Mouse (Mus musculus) lung, embryonic 15.5 days (tissue): ENCODE data around the gene Trim44. TPM values are rescaled to one million over a fixed set of nuclear protein-coding genes. Genes with fewer than 3 reads are reported as not detected.

ENCODE experiments used
- ATAC-seq: fragments of 200-750 bp; cut with Nextera tagmentation; 2 replicates; pipeline ENCODE4 v1.8.0; 2017; ENCODE audit warnings: moderate number of reproducible peaks, borderline replicate concordance; ENCODE audit not compliant: low FRiP score, low TSS enrichment; ENCODE audit errors: extremely low read depth
- H3K27ac ChIP-seq: fragments of 300-500 bp; sonication (generic); 2 replicates; pipeline ENCODE4 v1.5.1; 2015; ENCODE audit warnings: moderate library complexity, mild to moderate bottlenecking, inconsistent platforms
- H3K27me3 ChIP-seq: fragments of 300-500 bp; sonication (generic); 2 replicates; pipeline ENCODE4 v1.6.1; 2015; ENCODE audit warnings: inconsistent platforms
- H3K36me3 ChIP-seq: fragments of 300-500 bp; sonication (generic); 2 replicates; pipeline ENCODE4 v1.6.1; 2015; ENCODE audit warnings: inconsistent platforms
- H3K4me1 ChIP-seq: fragments of 300-500 bp; sonication (generic); 2 replicates; pipeline ENCODE4 v1.6.1; 2015; ENCODE audit warnings: inconsistent platforms
- H3K4me2 ChIP-seq: fragments of 300-500 bp; sonication (generic); 2 replicates; pipeline ENCODE4 v1.6.1; 2015; ENCODE audit warnings: inconsistent platforms, mild to moderate bottlenecking, moderate library complexity
- H3K4me3 ChIP-seq: fragments of 300-500 bp; sonication (generic); 2 replicates; pipeline ENCODE4 v1.5.1; 2015; ENCODE audit warnings: mild to moderate bottlenecking, inconsistent platforms
- H3K9ac ChIP-seq: fragments of 300-500 bp; sonication (generic); 2 replicates; pipeline ENCODE4 v1.6.1; 2015; ENCODE audit warnings: inconsistent platforms
- H3K9me3 ChIP-seq: fragments of 300-500 bp; sonication (generic); 2 replicates; pipeline ENCODE4 v1.6.1; 2016; ENCODE audit warnings: inconsistent platforms
- WGBS: fragments of 180-500 bp; shearing (Covaris S2); methylation state at CpG from one replicate; pipeline ENCODE4 v1.1.7; 2015; 5-methylcytosine and 5-hydroxymethylcytosine counted together
- polyA plus RNA-seq: library from polyadenylated mRNA; unstranded; fragments of >200 nt; fragmentation: Nextera tagmentation; extraction: Ambion mirVana; gene quantifications from 2 replicates; pipeline ENCODE4 v1.2.1, GENCODE M21; 2015

Gene Trim44
- polyA plus RNA-seq, 1 experiment from 2014 or later, result 27.8 TPM

- no peaks in the 10 kb centered on the region for H3K9me3 ChIP-seq
- no peak overlapping the region for H3K4me3 ChIP-seq
- no peaks in the 10 kb centered on the region for H3K27me3 ChIP-seq
- WGBS, result 93% methylated on average over 7 of the region's 7 CpGs
- ATAC-seq, result no peak
- H3K9ac ChIP-seq, result no peak overlapping the region
- peaks cover 15% of the 10 kb centered on the region for H3K36me3 ChIP-seq
- no peak overlapping the region for H3K27ac ChIP-seq
- H3K4me2 ChIP-seq, result no peak overlapping the region
- no peaks in the 10 kb centered on the region for H3K4me1 ChIP-seq
These were observed 50.5 kb downstream of the Trim44 start for GRCm38 (mm10) chr2:102356879-102357695.

- WGBS, result 61% methylated on average over 1 of the region's 1 CpGs
- Histone ChIP-seq H3K4me3 (no peak overlapping the region), H3K27ac (no peak overlapping the region), H3K4me1 (no peaks in the 10 kb centered on the region), H3K9me3 (no peaks in the 10 kb centered on the region), H3K36me3 (peaks cover 15% of the 10 kb centered on the region), H3K4me2 (no peak overlapping the region), H3K9ac (no peak overlapping the region), H3K27me3 (no peaks in the 10 kb centered on the region)
- no peak for ATAC-seq
These were observed 53.6 kb downstream of the Trim44 start for GRCm38 (mm10) chr2:102354076-102354475.

GRCm38 (mm10) chr2:102341429-102341828, 66.2 kb downstream of the Trim44 start:
- Histone ChIP-seq H3K9ac (no peak overlapping the region), H3K4me2 (no peak overlapping the region), H3K4me3 (no peak overlapping the region), H3K4me1 (no peaks in the 10 kb centered on the region), H3K36me3 (no peaks in the 10 kb centered on the region), H3K27me3 (no peaks in the 10 kb centered on the region), H3K9me3 (no peaks in the 10 kb centered on the region), H3K27ac (no peak overlapping the region)
- 92% methylated on average over 2 of the region's 2 CpGs for WGBS
- ATAC-seq, result no peak

- no peak overlapping the region for H3K27ac ChIP-seq
- no peaks in the 10 kb centered on the region for H3K36me3 ChIP-seq
- no peaks in the 10 kb centered on the region for H3K9me3 ChIP-seq
- no peaks in the 10 kb centered on the region for H3K4me1 ChIP-seq
- no peaks in the 10 kb centered on the region for H3K27me3 ChIP-seq
- no peak overlapping the region for H3K4me2 ChIP-seq
- no peak overlapping the region for H3K9ac ChIP-seq
- ATAC-seq, result no peak
- no peak overlapping the region for H3K4me3 ChIP-seq
- 92% methylated on average over 1 of the region's 1 CpGs for WGBS
These were observed 70.8 kb downstream of the Trim44 start for GRCm38 (mm10) chr2:102336816-102337215.

- Histone ChIP-seq H3K4me3 (no peak overlapping the region), H3K27ac (no peak overlapping the region), H3K36me3 (no peaks in the 10 kb centered on the region), H3K9ac (no peak overlapping the region), H3K27me3 (no peaks in the 10 kb centered on the region), H3K4me2 (no peak overlapping the region), H3K4me1 (no peaks in the 10 kb centered on the region), H3K9me3 (no peaks in the 10 kb centered on the region)
- WGBS, result 78% methylated on average over 2 of the region's 2 CpGs
- ATAC-seq, result no peak
These were observed 75.7 kb downstream of the Trim44 start for GRCm38 (mm10) chr2:102331932-102332331.

- Histone ChIP-seq H3K9me3 (no peaks in the 10 kb centered on the region), H3K9ac (no peak overlapping the region), H3K27me3 (no peaks in the 10 kb centered on the region), H3K4me2 (no peak overlapping the region), H3K4me1 (no peaks in the 10 kb centered on the region), H3K4me3 (no peak overlapping the region), H3K36me3 (no peaks in the 10 kb centered on the region), H3K27ac (no peak overlapping the region)
- WGBS, result 75% methylated on average over 3 of the region's 3 CpGs
- no peak for ATAC-seq
These were observed 76.5 kb downstream of the Trim44 start for GRCm38 (mm10) chr2:102331092-102331491.

GRCm38 (mm10) chr2:102325921-102326320, 81.7 kb downstream of the Trim44 start:
- Histone ChIP-seq H3K27me3 (no peaks in the 10 kb centered on the region), H3K4me2 (no peak overlapping the region), H3K4me3 (no peak overlapping the region), H3K27ac (no peak overlapping the region), H3K36me3 (no peaks in the 10 kb centered on the region), H3K4me1 (no peaks in the 10 kb centered on the region), H3K9me3 (no peaks in the 10 kb centered on the region), H3K9ac (no peak overlapping the region)
- 81% methylated on average over 2 of the region's 2 CpGs for WGBS
- no peak for ATAC-seq

GRCm38 (mm10) chr2:102324336-102324735, 83.3 kb downstream of the Trim44 start:
- Histone ChIP-seq H3K36me3 (no peaks in the 10 kb centered on the region), H3K9me3 (no peaks in the 10 kb centered on the region), H3K4me1 (no peaks in the 10 kb centered on the region), H3K9ac (no peak overlapping the region), H3K4me2 (no peak overlapping the region), H3K4me3 (no peak overlapping the region), H3K27me3 (no peaks in the 10 kb centered on the region), H3K27ac (no peak overlapping the region)
- ATAC-seq, result no peak

- Histone ChIP-seq H3K27ac (no peak overlapping the region), H3K36me3 (no peaks in the 10 kb centered on the region)
These were observed 91.1 kb downstream of the Trim44 start for GRCm38 (mm10) chr2:102316540-102316939.

GRCm38 (mm10) chr2:102315153-102315552, 92.5 kb downstream of the Trim44 start:
- no peak for ATAC-seq
- H3K9me3 ChIP-seq, result no peaks in the 10 kb centered on the region
- no peak overlapping the region for H3K4me2 ChIP-seq
- WGBS, result 85% methylated on average over 4 of the region's 4 CpGs
- H3K9ac ChIP-seq, result no peak overlapping the region
- H3K36me3 ChIP-seq, result no peaks in the 10 kb centered on the region
- no peaks in the 10 kb centered on the region for H3K27me3 ChIP-seq
- H3K4me1 ChIP-seq, result 0 out of 2 replicates have a peak, but pooled peaks cover 5% of the 10 kb centered on the region
- no peak overlapping the region for H3K4me3 ChIP-seq
- no peak overlapping the region for H3K27ac ChIP-seq

More at GRCm38 (mm10) chr2:102316540-102316939, 91.1 kb downstream of the Trim44 start:
- H3K4me3 ChIP-seq, result no peak overlapping the region
- WGBS, result 66% methylated on average over 3 of the region's 3 CpGs
- no peak for ATAC-seq
- H3K4me2 ChIP-seq, result no peak overlapping the region
- 0 out of 2 replicates have a peak, but pooled peaks cover 5% of the 10 kb centered on the region for H3K4me1 ChIP-seq
- H3K9me3 ChIP-seq, result no peaks in the 10 kb centered on the region
- H3K9ac ChIP-seq, result no peak overlapping the region
- H3K27me3 ChIP-seq, result no peaks in the 10 kb centered on the region

- WGBS, result 27% methylated on average over 1 of the region's 1 CpGs
- Histone ChIP-seq H3K27ac (no peak overlapping the region), H3K9me3 (no peaks in the 10 kb centered on the region), H3K27me3 (no peaks in the 10 kb centered on the region), H3K4me3 (no peak overlapping the region), H3K9ac (no peak overlapping the region), H3K36me3 (no peaks in the 10 kb centered on the region), H3K4me2 (no peak overlapping the region), H3K4me1 (0 out of 2 replicates have a peak, but pooled peaks cover 5% of the 10 kb centered on the region)
- ATAC-seq, result no peak
These were observed 93.0 kb downstream of the Trim44 start for GRCm38 (mm10) chr2:102314610-102315009.

- Histone ChIP-seq H3K4me3 (no peak overlapping the region), H3K4me2 (no peak overlapping the region), H3K4me1 (0 out of 2 replicates have a peak, but pooled peaks cover 5% of the 10 kb centered on the region), H3K9me3 (no peaks in the 10 kb centered on the region), H3K9ac (no peak overlapping the region), H3K36me3 (no peaks in the 10 kb centered on the region), H3K27me3 (no peaks in the 10 kb centered on the region), H3K27ac (no peak overlapping the region)
- ATAC-seq, result no peak
- 76% methylated on average over 2 of the region's 2 CpGs for WGBS
These were observed 93.6 kb downstream of the Trim44 start for GRCm38 (mm10) chr2:102314068-102314467.
